Mouse (Mus musculus) limb, embryonic 11.5 days (tissue): ENCODE results near the gene Lpin2. TPM values are rescaled to one million over a fixed set of nuclear protein-coding genes. Genes with fewer than 3 reads are reported as not detected.

ENCODE experiments used
- ATAC-seq: fragments of 200-750 bp; cut with Nextera tagmentation; 2 replicates; pipeline ENCODE4 v1.8.0; 2017; ENCODE audit warnings: low read depth; ENCODE audit not compliant: insufficient number of reproducible peaks, low FRiP score, low TSS enrichment
- DNase-seq: peaks from one replicate; pipeline ENCODE4 v3.0.0-alpha.2; 2015; ENCODE audit warnings: low spot score
- H3K27ac ChIP-seq: fragments of 300-500 bp; sonication (generic); replicated peaks from 2 replicates; pipeline ENCODE4 v1.5.1; 2014; ENCODE audit warnings: low read depth, mild to moderate bottlenecking, low read length
- H3K27me3 ChIP-seq: fragments of 300-500 bp; sonication (generic); 2 replicates; pipeline ENCODE4 v1.6.1; 2014; ENCODE audit warnings: mild to moderate bottlenecking, low read length, mixed read lengths; ENCODE audit not compliant: control insufficient read depth, insufficient read depth
- H3K36me3 ChIP-seq: fragments of 300-500 bp; sonication (generic); 2 replicates; pipeline ENCODE4 v1.6.1; 2014; ENCODE audit warnings: mild to moderate bottlenecking, low read length, moderate library complexity, mixed read lengths; ENCODE audit not compliant: control insufficient read depth, insufficient read depth
- H3K4me1 ChIP-seq: fragments of 300-500 bp; sonication (generic); 2 replicates; pipeline ENCODE4 v1.6.1; 2014; ENCODE audit warnings: low read length, mixed read lengths; ENCODE audit not compliant: control insufficient read depth, insufficient read depth
- H3K4me2 ChIP-seq: fragments of 300-500 bp; sonication (generic); 2 replicates; pipeline ENCODE4 v1.6.1; 2014; ENCODE audit warnings: low read depth, mild to moderate bottlenecking, moderate library complexity; ENCODE audit not compliant: severe bottlenecking
- H3K4me3 ChIP-seq: fragments of 300-500 bp; sonication (generic); 2 replicates; pipeline ENCODE4 v1.5.1; 2014; ENCODE audit warnings: low read depth, low read length
- H3K9ac ChIP-seq: fragments of 300-500 bp; sonication (generic); 2 replicates; pipeline ENCODE4 v1.6.1; 2014; ENCODE audit warnings: mild to moderate bottlenecking, low read length
- H3K9me3 ChIP-seq: fragments of 300-500 bp; sonication (generic); 2 replicates; pipeline ENCODE4 v1.6.1; 2016; ENCODE audit warnings: low read length; ENCODE audit not compliant: control insufficient read depth
- WGBS: fragments of 180-500 bp; shearing (Covaris S2); extraction: QIAGEN DNeasy Blood & Tissue Kit; methylation state at CpG from one replicate; pipeline ENCODE4 v1.1.7; 2014; 5-methylcytosine and 5-hydroxymethylcytosine counted together
- polyA plus RNA-seq: library from polyadenylated mRNA; unstranded; fragments of >200 nt; fragmentation: Nextera tagmentation; extraction: Ambion mirVana; gene quantifications from 2 replicates; pipeline ENCODE4 v1.2.1, GENCODE M21; 2014

The Lpin2 gene
- polyA plus RNA-seq, 1 experiment from 2014 or later, result 48.1 TPM

- H3K4me2 ChIP-seq, result no peak overlapping the region
- no peak overlapping the region for H3K27ac ChIP-seq
- no peaks in the 10 kb centered on the region for H3K36me3 ChIP-seq
- H3K27me3 ChIP-seq, result no peaks in the 10 kb centered on the region
- DNase-seq, result no peak
- no peaks in the 10 kb centered on the region for H3K4me1 ChIP-seq
- WGBS, result 78% methylated on average over 8 of the region's 8 CpGs
- no peak overlapping the region for H3K4me3 ChIP-seq
- ATAC-seq, result no peak
- no peaks in the 10 kb centered on the region for H3K9me3 ChIP-seq
- no peak overlapping the region for H3K9ac ChIP-seq
These were observed 9.5 kb downstream of the Lpin2 start for GRCm38 (mm10) chr17:71191651-71192419.

GRCm38 (mm10) chr17:71193019-71193418, 10.7 kb downstream of the Lpin2 start:
- no peak overlapping the region for H3K9ac ChIP-seq
- WGBS, result 96% methylated on average over 1 of the region's 1 CpGs
- no peak overlapping the region for H3K27ac ChIP-seq
- no peaks in the 10 kb centered on the region for H3K36me3 ChIP-seq
- H3K4me3 ChIP-seq, result no peak overlapping the region
- DNase-seq (no peak), ATAC-seq (no peak)
- no peaks in the 10 kb centered on the region for H3K4me1 ChIP-seq
- H3K9me3 ChIP-seq, result no peaks in the 10 kb centered on the region
- no peaks in the 10 kb centered on the region for H3K27me3 ChIP-seq
- no peak overlapping the region for H3K4me2 ChIP-seq

- Histone ChIP-seq H3K9me3 (no peaks in the 10 kb centered on the region), H3K36me3 (no peaks in the 10 kb centered on the region), H3K9ac (no peak overlapping the region), H3K4me2 (no peak overlapping the region), H3K27me3 (no peaks in the 10 kb centered on the region), H3K4me1 (no peaks in the 10 kb centered on the region), H3K27ac (0 out of 2 replicates have a peak overlapping the region, but pooled peaks have one; percentile 8), H3K4me3 (no peak overlapping the region)
- ATAC-seq (no peak), DNase-seq (no peak)
- 95% methylated on average over 1 of the region's 1 CpGs for WGBS
These were observed 11.1 kb downstream of the Lpin2 start for GRCm38 (mm10) chr17:71193485-71193884.

- H3K27ac ChIP-seq, result no peak overlapping the region
- no peaks in the 10 kb centered on the region for H3K4me1 ChIP-seq
- no peak for ATAC-seq
- no peak for DNase-seq
- H3K9ac ChIP-seq, result no peak overlapping the region
- H3K4me2 ChIP-seq, result no peak overlapping the region
- H3K36me3 ChIP-seq, result no peaks in the 10 kb centered on the region
- H3K27me3 ChIP-seq, result no peaks in the 10 kb centered on the region
- 90% methylated on average over 3 of the region's 3 CpGs for WGBS
- no peak overlapping the region for H3K4me3 ChIP-seq
- H3K9me3 ChIP-seq, result no peaks in the 10 kb centered on the region
These were observed 12.7 kb downstream of the Lpin2 start for GRCm38 (mm10) chr17:71194906-71195632.

- DNase-seq, result no peak
- Histone ChIP-seq H3K4me2 (no peak overlapping the region), H3K27ac (no peak overlapping the region)
These were observed 13.5 kb downstream of the Lpin2 start for GRCm38 (mm10) chr17:71195633-71196391.

GRCm38 (mm10) chr17:71196415-71196814, 14.1 kb downstream of the Lpin2 start:
- DNase-seq (no peak), ATAC-seq (no peak)
- H3K27ac ChIP-seq, result no peak overlapping the region
- no peak overlapping the region for H3K9ac ChIP-seq
- no peaks in the 10 kb centered on the region for H3K9me3 ChIP-seq
- H3K36me3 ChIP-seq, result no peaks in the 10 kb centered on the region
- H3K4me3 ChIP-seq, result no peak overlapping the region
- 80% methylated on average over 3 of the region's 3 CpGs for WGBS
- no peaks in the 10 kb centered on the region for H3K4me1 ChIP-seq
- no peak overlapping the region for H3K4me2 ChIP-seq
- no peaks in the 10 kb centered on the region for H3K27me3 ChIP-seq

More at GRCm38 (mm10) chr17:71195633-71196391, 13.5 kb downstream of the Lpin2 start:
- no peak overlapping the region for H3K9ac ChIP-seq
- no peaks in the 10 kb centered on the region for H3K27me3 ChIP-seq
- no peak for ATAC-seq
- H3K4me1 ChIP-seq, result no peaks in the 10 kb centered on the region
- H3K36me3 ChIP-seq, result no peaks in the 10 kb centered on the region
- H3K9me3 ChIP-seq, result no peaks in the 10 kb centered on the region
- WGBS, result 71% methylated on average over 10 of the region's 10 CpGs
- no peak overlapping the region for H3K4me3 ChIP-seq

GRCm38 (mm10) chr17:71199346-71199745, 17.0 kb downstream of the Lpin2 start:
- no peak overlapping the region for H3K27ac ChIP-seq
- H3K36me3 ChIP-seq, result no peaks in the 10 kb centered on the region
- no peaks in the 10 kb centered on the region for H3K27me3 ChIP-seq
- peaks cover 3% of the 10 kb centered on the region; the same call in 1 of the 2 replicates for H3K4me1 ChIP-seq
- H3K9ac ChIP-seq, result no peak overlapping the region
- H3K4me3 ChIP-seq, result no peak overlapping the region
- 87% methylated on average over 3 of the region's 3 CpGs for WGBS
- DNase-seq (no peak), ATAC-seq (no peak)
- no peak overlapping the region for H3K4me2 ChIP-seq
- H3K9me3 ChIP-seq, result no peaks in the 10 kb centered on the region

GRCm38 (mm10) chr17:71202136-71202535, 19.8 kb downstream of the Lpin2 start:
- H3K9ac ChIP-seq, result no peak overlapping the region
- H3K36me3 ChIP-seq, result no peaks in the 10 kb centered on the region
- ATAC-seq, result no peak
- H3K4me2 ChIP-seq, result no peak overlapping the region
- H3K27ac ChIP-seq, result no peak overlapping the region
- H3K9me3 ChIP-seq, result no peaks in the 10 kb centered on the region
- WGBS, result 76% methylated on average over 4 of the region's 4 CpGs
- DNase-seq, result no peak
- no peaks in the 10 kb centered on the region for H3K27me3 ChIP-seq
- peaks cover 3% of the 10 kb centered on the region; the same call in 1 of the 2 replicates for H3K4me1 ChIP-seq
- H3K4me3 ChIP-seq, result no peak overlapping the region
